Mouse (Mus musculus) MEL-GATA-1-ER (cell line): ENCODE measurements around the gene Zdhhc25.
A peak's percentile ranks its signal among the peaks of the same experiment; 100 is the strongest.

Experiments
- DNase-seq: peaks from one replicate; pipeline ENCODE4 v3.0.0-alpha.2; 2012; ENCODE audit warnings: low read depth; ENCODE audit errors: extremely low read depth

The Zdhhc25 gene

GRCm38 (mm10) chr15:88628801-88629356 is 28.8 kb downstream of the Zdhhc25 start:
- no peak for DNase-seq

- no peak for DNase-seq
Observed at GRCm38 (mm10) chr15:88635205-88635604, 35.1 kb downstream of the Zdhhc25 start.

- peak; percentile 15 for DNase-seq
Observed at GRCm38 (mm10) chr15:88651019-88651418, 50.9 kb downstream of the Zdhhc25 start.
